Mouse (Mus musculus): Measurements from ENCODE around the gene Mcidas.

DNA sequence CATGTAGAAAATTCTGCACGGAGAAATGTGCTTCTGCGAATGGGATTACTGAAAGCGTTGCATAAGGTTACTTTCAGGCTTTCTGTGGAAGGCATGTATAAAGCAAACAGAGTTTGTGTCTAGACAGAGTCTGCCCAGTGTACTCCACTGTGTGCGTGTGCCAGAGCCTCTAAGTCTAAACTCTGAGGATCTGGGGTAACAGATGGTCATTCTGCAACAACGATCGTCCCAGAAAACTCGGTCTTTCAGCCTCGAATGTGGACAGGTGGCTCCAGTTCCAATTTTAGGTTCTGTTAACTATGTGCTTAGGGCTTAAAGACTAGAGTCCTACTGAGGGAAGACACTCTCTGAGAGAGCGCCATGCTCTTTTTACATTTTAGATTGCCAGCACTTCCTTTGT lies 48.3 kb upstream of the Mcidas start:
- TF ChIP-seq POLR2A (IDR thresholded peaks at IDR 0.05; ENCODE audit: borderline replicate concordance, low read depth, low read length) (no peak), CTCF (IDR thresholded peaks at IDR 0.05; ENCODE audit: low read depth, low read length) (no peak)

All from bone marrow macrophage, adult 2 months (primary cell).